Mouse (Mus musculus) bone marrow, adult 2 months (tissue): Measurements from ENCODE around the gene Defb21.

Experiments used
- CTCF ChIP-seq: fragments of 200-500 bp; IDR thresholded peaks from 2 replicates; pipeline ENCODE4 v1.5.1; 2011; ENCODE audit warnings: low read length, control low read depth; ENCODE audit not compliant: control insufficient read depth, insufficient read depth
- POLR2A ChIP-seq: fragments of 200-500 bp; IDR thresholded peaks from 2 replicates; pipeline ENCODE4 v1.6.1; 2011; ENCODE audit warnings: low read depth, mild to moderate bottlenecking, control low read depth, low read length, borderline replicate concordance; ENCODE audit not compliant: control insufficient read depth

DNA sequence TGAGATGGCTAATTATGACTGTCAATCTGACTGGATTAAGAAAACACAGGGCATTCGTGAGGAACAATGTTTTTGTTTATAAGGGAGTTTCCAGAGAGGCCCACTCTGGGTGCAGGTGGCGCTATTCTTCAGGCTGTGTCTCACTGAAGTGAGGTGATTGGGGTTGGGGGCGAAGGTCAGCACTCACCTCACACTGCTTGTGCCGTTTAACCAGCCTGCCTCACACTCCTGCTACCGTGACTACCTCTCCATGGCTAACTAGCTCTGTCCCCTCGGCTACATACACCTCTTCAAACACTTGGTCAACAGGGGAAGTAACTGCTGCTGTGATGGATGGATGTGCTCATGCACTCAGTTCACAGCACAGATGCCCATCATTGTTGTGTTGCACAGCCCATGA is 16.5 kb downstream of the Defb21 start:
- TF ChIP-seq POLR2A (no peak), CTCF (no peak)
